Mouse (Mus musculus) lung, embryonic 14.5 days (tissue): Measurements from ENCODE around the gene Tfdp2. TPM values are rescaled to one million over a fixed set of nuclear protein-coding genes. Genes with fewer than 3 reads are reported as not detected.
A peak's percentile ranks its signal among the peaks of the same experiment; 100 is the strongest.
"Not testable (repeated sequence)": the region's sequence is repeated elsewhere in the genome, so short reads cannot be mapped to it uniquely, and the experiment has no call there.

Source experiments
- ATAC-seq: fragments of 200-750 bp; cut with Nextera tagmentation; 2 replicates; pipeline ENCODE4 v1.8.0; 2017; ENCODE audit warnings: mild to moderate bottlenecking, moderate TSS enrichment, moderate library complexity; ENCODE audit not compliant: insufficient read depth
- DNase-seq: peaks from one replicate; pipeline ENCODE4 v3.0.0-alpha.2; 2015
- H3K27ac ChIP-seq: fragments of 300-500 bp; sonication (generic); 2 replicates; pipeline ENCODE4 v1.5.1; 2014; ENCODE audit warnings: low read depth, mild to moderate bottlenecking, moderate library complexity
- H3K27me3 ChIP-seq: fragments of 300-500 bp; sonication (generic); 2 replicates; pipeline ENCODE4 v1.6.1; 2014; ENCODE audit warnings: low read length, control low read depth; ENCODE audit not compliant: insufficient read depth
- H3K36me3 ChIP-seq: fragments of 300-500 bp; sonication (generic); 2 replicates; pipeline ENCODE4 v1.6.1; 2014; ENCODE audit warnings: control low read depth; ENCODE audit not compliant: insufficient read depth
- H3K4me1 ChIP-seq: fragments of 300-500 bp; sonication (generic); 2 replicates; pipeline ENCODE4 v1.6.1; 2014; ENCODE audit warnings: antibody characterized with exemption, control low read depth; ENCODE audit not compliant: insufficient read depth
- H3K4me2 ChIP-seq: fragments of 300-500 bp; sonication (generic); 2 replicates; pipeline ENCODE4 v1.6.1; 2014; ENCODE audit warnings: mild to moderate bottlenecking
- H3K4me3 ChIP-seq: fragments of 300-500 bp; sonication (generic); 2 replicates; pipeline ENCODE4 v1.5.1; 2014; ENCODE audit warnings: low read depth, low read length
- H3K9ac ChIP-seq: fragments of 300-500 bp; sonication (generic); 2 replicates; pipeline ENCODE4 v1.6.1; 2014
- H3K9me3 ChIP-seq: fragments of 300-500 bp; sonication (generic); 2 replicates; pipeline ENCODE4 v1.6.1; 2016; ENCODE audit warnings: low read depth, low read length, control low read depth
- CTCF ChIP-seq: IDR thresholded peaks from 2 replicates; pipeline ENCODE4 v1.5.1; 2016; ENCODE audit warnings: antibody characterized with exemption, low read depth
- WGBS: fragments of 180-500 bp; shearing (Covaris S2); extraction: QIAGEN DNeasy Blood & Tissue Kit; methylation state at CpG from one replicate; pipeline ENCODE4 v1.1.7; 2014; 5-methylcytosine and 5-hydroxymethylcytosine counted together
- polyA plus RNA-seq: library from polyadenylated mRNA; unstranded; fragments of >200 nt; fragmentation: Nextera tagmentation; extraction: Ambion mirVana; gene quantifications from 2 replicates; pipeline ENCODE4 v1.2.1, GENCODE M21; 2014

The Tfdp2 gene
- polyA plus RNA-seq, 1 experiment from 2014 or later = 49.1 TPM

DNA sequence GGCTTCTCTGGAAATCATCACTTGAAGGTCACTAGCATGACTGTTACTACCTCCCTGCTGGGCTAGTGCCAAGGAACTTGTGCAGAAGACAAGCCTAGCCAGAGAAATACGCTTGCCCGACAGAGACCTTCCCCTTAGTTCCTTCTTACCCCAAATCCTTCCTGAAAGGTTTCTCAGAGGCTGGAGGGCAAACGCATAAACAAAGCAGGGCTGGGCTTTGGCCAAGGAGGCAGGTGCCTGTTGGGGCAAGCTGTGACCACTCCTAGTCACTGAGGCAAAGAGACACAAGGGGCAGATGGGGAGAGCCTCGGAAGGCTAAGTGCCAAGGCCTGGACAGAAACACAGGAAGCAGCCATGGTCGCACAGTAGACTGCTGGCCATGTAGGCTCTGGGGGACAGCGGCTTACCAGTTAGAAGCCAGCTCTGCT, 130.4 kb downstream of the Tfdp2 start:
- ATAC-seq (peak; percentile 62; the same call in 1 of the 2 replicates), DNase-seq (peak; percentile 69)
- Histone ChIP-seq H3K27me3 (no peaks in the 10 kb centered on the region), H3K4me1 (no peaks in the 10 kb centered on the region), H3K27ac (no peak overlapping the region), H3K4me3 (no peak overlapping the region), H3K9me3 (no peaks in the 10 kb centered on the region), H3K36me3 (peaks cover 9% of the 10 kb centered on the region; the same call in 1 of the 2 replicates), H3K9ac (no peak overlapping the region), H3K4me2 (no peak overlapping the region)
- no peak for TF ChIP-seq CTCF
- 51% methylated on average over 6 of the region's 6 CpGs for WGBS

DNA sequence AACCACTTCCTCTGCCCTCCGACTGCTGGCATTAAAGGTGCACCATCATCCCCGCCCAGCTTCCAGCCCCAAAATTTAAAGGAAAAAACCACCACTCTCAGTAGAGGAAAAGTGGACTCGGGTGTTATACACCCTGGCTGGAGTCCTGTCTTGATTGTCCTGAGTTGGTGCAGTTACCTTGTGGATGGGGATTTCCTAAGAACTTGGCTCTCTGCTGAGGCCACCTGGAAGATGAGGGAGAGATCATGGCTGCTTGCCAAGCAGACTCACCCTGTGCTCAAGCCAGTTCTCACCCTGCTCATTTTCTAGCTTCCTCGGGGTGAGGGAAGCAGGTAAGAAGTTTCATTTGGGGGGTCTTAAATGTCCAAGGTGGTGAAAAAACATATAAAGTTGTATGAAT, 132.2 kb downstream of the Tfdp2 start:
- no peak for TF ChIP-seq CTCF

DNA sequence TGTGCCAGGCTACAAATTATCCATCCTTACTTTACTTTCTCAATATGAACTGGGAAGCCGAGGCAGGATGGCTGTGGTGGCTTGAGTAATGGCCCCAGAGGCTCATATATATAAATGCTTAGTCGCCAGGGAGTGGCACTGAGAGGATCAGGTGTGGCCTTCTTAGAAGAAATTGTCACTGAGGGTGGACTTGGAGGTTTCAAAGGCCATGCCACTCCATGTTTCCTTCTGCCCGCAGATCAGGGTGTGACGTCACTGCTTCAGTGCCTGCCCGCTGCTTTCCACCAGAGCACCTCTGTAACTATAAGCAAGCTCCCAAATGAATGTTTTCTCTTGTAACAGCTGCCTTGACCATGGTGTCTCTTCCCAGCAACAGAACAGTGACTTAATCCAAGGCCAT, 135.1 kb downstream of the Tfdp2 start:
- ATAC-seq = no peak

More for the DNA sequence above, 132.2 kb downstream of the Tfdp2 start:
- Histone ChIP-seq H3K4me3 (no peak overlapping the region), H3K4me1 (no peaks in the 10 kb centered on the region), H3K9ac (no peak overlapping the region), H3K27ac (no peak overlapping the region), H3K4me2 (no peak overlapping the region), H3K27me3 (no peaks in the 10 kb centered on the region), H3K36me3 (peaks cover 13% of the 10 kb centered on the region; the same call in 1 of the 2 replicates), H3K9me3 (no peaks in the 10 kb centered on the region)
- no peak for DNase-seq
- WGBS = 82% methylated on average over 4 of the region's 4 CpGs
- ATAC-seq = no peak

DNA sequence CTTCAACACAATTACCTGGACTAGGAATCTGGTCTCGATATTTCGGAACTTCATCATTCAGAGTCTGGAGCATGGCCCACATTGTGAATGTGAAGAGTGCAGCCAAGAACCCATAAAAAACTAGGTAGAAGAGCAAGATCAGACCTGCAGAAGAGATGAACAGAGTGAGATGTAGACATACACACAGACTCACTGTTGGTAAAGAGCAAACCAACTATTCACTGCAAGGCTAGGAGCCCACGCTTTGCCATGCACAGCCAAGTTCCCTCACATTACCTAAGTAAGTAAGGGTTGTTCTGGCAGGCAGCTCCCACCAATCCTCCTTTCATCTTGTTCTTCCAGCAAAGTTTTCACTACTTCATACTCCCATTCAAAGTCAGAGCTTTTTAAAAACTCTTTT, 149.7 kb downstream of the Tfdp2 start:
- H3K9me3 ChIP-seq = no peaks in the 10 kb centered on the region
- H3K9ac ChIP-seq = no peak overlapping the region
- H3K27ac ChIP-seq = no peak overlapping the region
- no peaks in the 10 kb centered on the region for H3K27me3 ChIP-seq
- H3K4me1 ChIP-seq = no peaks in the 10 kb centered on the region
- no peak overlapping the region for H3K4me2 ChIP-seq
- no peak for TF ChIP-seq CTCF
- peaks cover 36% of the 10 kb centered on the region for H3K36me3 ChIP-seq
- ATAC-seq = no peak
- no peak for DNase-seq
- H3K4me3 ChIP-seq = no peak overlapping the region
- 95% methylated on average over 3 of the region's 3 CpGs for WGBS

More for the DNA sequence above, 135.1 kb downstream of the Tfdp2 start:
- H3K27me3 ChIP-seq = no peaks in the 10 kb centered on the region
- H3K9me3 ChIP-seq = no peaks in the 10 kb centered on the region
- no peak overlapping the region for H3K27ac ChIP-seq
- peaks cover 39% of the 10 kb centered on the region for H3K36me3 ChIP-seq
- DNase-seq = no peak
- no peak overlapping the region for H3K4me2 ChIP-seq
- no peak for TF ChIP-seq CTCF
- no peak overlapping the region for H3K4me3 ChIP-seq
- no peak overlapping the region for H3K9ac ChIP-seq
- 85% methylated on average over 5 of the region's 5 CpGs for WGBS
- H3K4me1 ChIP-seq = no peaks in the 10 kb centered on the region

DNA sequence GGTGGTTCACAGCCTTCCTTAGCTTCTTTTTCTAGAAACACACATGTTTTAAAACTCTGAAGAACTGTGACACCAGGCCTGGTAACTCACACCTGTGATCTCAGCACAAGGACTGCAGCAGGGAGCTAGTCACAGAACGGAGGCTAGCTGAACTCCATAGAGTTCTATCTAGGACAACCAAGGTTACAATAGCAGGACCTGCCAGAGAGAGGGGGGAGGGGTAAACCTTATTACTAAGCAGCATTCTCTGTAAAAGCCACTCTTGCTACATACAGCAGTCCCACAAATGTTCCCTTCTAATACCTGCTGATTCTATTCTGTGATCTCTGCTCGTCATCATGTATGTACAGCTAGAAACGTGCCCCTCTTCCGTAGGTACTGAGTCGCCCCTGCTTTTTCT, 152.8 kb downstream of the Tfdp2 start:
- Histone ChIP-seq H3K36me3 (peaks cover 8% of the 10 kb centered on the region; the same call in 1 of the 2 replicates), H3K9me3 (no peaks in the 10 kb centered on the region), H3K4me3 (no peak overlapping the region), H3K27me3 (no peaks in the 10 kb centered on the region), H3K4me1 (no peaks in the 10 kb centered on the region), H3K27ac (no peak overlapping the region), H3K9ac (no peak overlapping the region), H3K4me2 (no peak overlapping the region)
- 90% methylated on average over 5 of the region's 5 CpGs for WGBS
- no peak for TF ChIP-seq CTCF
- ATAC-seq = no peak
- no peak for DNase-seq

DNA sequence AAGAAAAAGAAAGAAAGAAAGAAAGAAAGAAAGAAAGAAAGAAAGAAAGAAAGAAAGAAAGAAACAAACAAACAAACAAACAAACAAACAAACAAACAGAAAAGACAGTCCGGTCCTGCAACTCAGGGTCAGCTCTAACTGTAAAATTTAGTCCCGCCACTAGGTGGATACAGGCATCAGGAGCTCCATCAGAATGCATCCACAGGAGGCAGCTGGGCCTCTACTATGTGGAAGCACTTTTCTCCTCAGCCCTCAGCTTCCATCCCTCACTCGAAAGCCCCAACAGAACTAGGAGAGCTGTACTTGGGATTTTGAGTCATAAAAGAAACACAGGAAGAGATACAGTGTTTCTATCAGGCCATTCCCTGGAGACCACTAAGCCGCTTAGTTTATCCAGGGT, 153.9 kb downstream of the Tfdp2 start:
- no peak overlapping the region for H3K4me2 ChIP-seq
- H3K27ac ChIP-seq = no peak overlapping the region; the same call in 1 of the 2 replicates
- H3K4me1 ChIP-seq = no peaks in the 10 kb centered on the region
- peak; percentile 73 for TF ChIP-seq CTCF
- WGBS = 43% methylated on average over 4 of the region's 4 CpGs
- no peaks in the 10 kb centered on the region for H3K27me3 ChIP-seq
- no peaks in the 10 kb centered on the region for H3K9me3 ChIP-seq
- DNase-seq (peak; percentile 88), ATAC-seq (peak; percentile 70; the same call in 1 of the 2 replicates)
- H3K9ac ChIP-seq = no peak overlapping the region
- H3K4me3 ChIP-seq = no peak overlapping the region
- H3K36me3 ChIP-seq = 0 out of 2 replicates have a peak, but pooled peaks cover 5% of the 10 kb centered on the region

DNA sequence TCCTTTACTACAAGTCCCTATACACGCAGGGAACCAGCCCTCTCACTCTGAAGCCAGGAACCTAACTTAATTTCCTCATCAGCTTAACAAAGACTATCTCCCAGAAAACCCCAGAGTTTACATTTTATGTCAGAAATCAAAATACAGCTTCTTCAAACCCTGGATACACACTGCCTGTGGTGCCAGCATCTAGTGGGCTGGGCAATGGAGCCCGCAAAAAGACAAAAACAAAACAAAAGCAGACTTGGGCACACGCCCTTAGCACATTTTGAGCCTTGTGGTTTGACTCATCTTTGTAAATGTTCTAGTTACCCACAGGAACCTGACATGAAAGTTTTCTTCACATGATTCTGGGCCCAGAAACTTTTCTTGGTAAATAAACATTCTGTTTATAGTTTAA, 154.4 kb downstream of the Tfdp2 start:
- Histone ChIP-seq H3K4me1 (no peaks in the 10 kb centered on the region), H3K36me3 (0 out of 2 replicates have a peak, but pooled peaks cover 3% of the 10 kb centered on the region), H3K4me3 (no peak overlapping the region), H3K27me3 (no peaks in the 10 kb centered on the region), H3K4me2 (no peak overlapping the region), H3K27ac (no peak overlapping the region; the same call in 1 of the 2 replicates), H3K9me3 (no peaks in the 10 kb centered on the region), H3K9ac (no peak overlapping the region)
- WGBS = 56% methylated on average over 3 of the region's 3 CpGs
- DNase-seq (no peak), ATAC-seq (no peak)
- no peak for TF ChIP-seq CTCF

DNA sequence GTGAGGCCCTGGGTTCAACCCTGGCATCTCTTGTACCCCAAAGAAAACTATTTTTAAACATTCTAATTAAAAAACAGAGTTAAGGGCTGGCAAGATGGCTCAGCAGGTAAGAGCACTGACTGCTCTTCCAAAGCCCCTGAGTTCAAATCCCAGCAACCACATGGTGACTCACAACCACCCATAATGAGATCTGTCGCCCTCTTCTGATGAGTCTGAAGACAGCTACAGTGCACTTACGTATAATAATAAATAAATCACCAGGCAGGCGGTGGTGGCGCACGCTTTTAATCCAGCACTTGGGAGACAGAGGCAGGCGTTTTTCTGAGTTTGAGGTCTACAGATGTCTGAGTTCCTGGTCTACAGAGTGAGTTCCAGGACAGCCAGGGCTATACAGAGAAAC, 155.7 kb downstream of the Tfdp2 start:
- H3K9me3 ChIP-seq, H3K27me3 ChIP-seq, H3K4me2 ChIP-seq, H3K27ac ChIP-seq, ATAC-seq, DNase-seq, H3K36me3 ChIP-seq, H3K4me1 ChIP-seq, H3K4me3 ChIP-seq, H3K9ac ChIP-seq: not testable (repeated sequence)
- WGBS = 85% methylated on average over 6 of the region's 6 CpGs
